Mouse (Mus musculus) limb, embryonic 12.5 days (tissue): ENCODE measurements around the gene Arl3. TPM values are rescaled to one million over a fixed set of nuclear protein-coding genes. Genes with fewer than 3 reads are reported as not detected.

Experiments
- ATAC-seq: fragments of 200-750 bp; cut with Nextera tagmentation; 2 replicates; pipeline ENCODE4 v1.8.0; 2017; ENCODE audit warnings: low read depth, moderate TSS enrichment; ENCODE audit not compliant: insufficient number of reproducible peaks, insufficient read depth, low FRiP score, low TSS enrichment
- H3K27ac ChIP-seq: fragments of 300-500 bp; sonication (generic); 2 replicates; pipeline ENCODE4 v1.5.1; 2016; ENCODE audit warnings: mild to moderate bottlenecking, moderate library complexity
- H3K27me3 ChIP-seq: fragments of 300-500 bp; sonication (generic); 2 replicates; pipeline ENCODE4 v1.6.1; 2016; ENCODE audit warnings: mild to moderate bottlenecking, moderate library complexity
- H3K36me3 ChIP-seq: fragments of 300-500 bp; sonication (generic); 2 replicates; pipeline ENCODE4 v1.6.1; 2016; ENCODE audit warnings: mild to moderate bottlenecking, moderate library complexity
- H3K4me1 ChIP-seq: fragments of 300-500 bp; sonication (generic); replicated peaks from 2 replicates; pipeline ENCODE4 v1.6.1; 2016
- H3K4me2 ChIP-seq: fragments of 300-500 bp; sonication (generic); 2 replicates; pipeline ENCODE4 v1.6.1; 2016; ENCODE audit warnings: mild to moderate bottlenecking, moderate library complexity
- H3K4me3 ChIP-seq: fragments of 300-500 bp; sonication (generic); replicated peaks from 2 replicates; pipeline ENCODE4 v1.5.1; 2016; ENCODE audit warnings: mild to moderate bottlenecking
- H3K9ac ChIP-seq: fragments of 300-500 bp; sonication (generic); replicated peaks from 2 replicates; pipeline ENCODE4 v1.6.1; 2016; ENCODE audit warnings: mild to moderate bottlenecking, moderate library complexity
- H3K9me3 ChIP-seq: fragments of 300-500 bp; sonication (generic); 2 replicates; pipeline ENCODE4 v1.6.1; 2016; ENCODE audit warnings: mild to moderate bottlenecking, moderate library complexity
- WGBS: fragments of 180-500 bp; shearing (Covaris S2); methylation state at CpG from one replicate; pipeline ENCODE4 v1.1.7; 2016; 5-methylcytosine and 5-hydroxymethylcytosine counted together
- polyA plus RNA-seq: library from polyadenylated mRNA; unstranded; fragments of >200 nt; fragmentation: Nextera tagmentation; extraction: Ambion mirVana; gene quantifications from 2 replicates; pipeline ENCODE4 v1.2.1, GENCODE M21; 2016

Gene Arl3
- polyA plus RNA-seq, 1 experiment from 2014 or later: 167 TPM

- Histone ChIP-seq H3K36me3 (no peaks in the 10 kb centered on the region), H3K9ac (peak overlapping the region; percentile 28), H3K27me3 (no peaks in the 10 kb centered on the region), H3K4me1 (peaks cover 79% of the 10 kb centered on the region), H3K4me3 (peak overlapping the region; percentile 24), H3K4me2 (peak overlapping the region; percentile 61), H3K9me3 (no peaks in the 10 kb centered on the region), H3K27ac (peak overlapping the region; percentile 87)
- whole genome bisulfite sequencing: 12% methylated on average over 6 of the region's 6 CpGs
- no peak for ATAC-seq
Observed at GRCm38 (mm10) chr19:46524152-46524544, 48.9 kb downstream of the Arl3 start.

DNA sequence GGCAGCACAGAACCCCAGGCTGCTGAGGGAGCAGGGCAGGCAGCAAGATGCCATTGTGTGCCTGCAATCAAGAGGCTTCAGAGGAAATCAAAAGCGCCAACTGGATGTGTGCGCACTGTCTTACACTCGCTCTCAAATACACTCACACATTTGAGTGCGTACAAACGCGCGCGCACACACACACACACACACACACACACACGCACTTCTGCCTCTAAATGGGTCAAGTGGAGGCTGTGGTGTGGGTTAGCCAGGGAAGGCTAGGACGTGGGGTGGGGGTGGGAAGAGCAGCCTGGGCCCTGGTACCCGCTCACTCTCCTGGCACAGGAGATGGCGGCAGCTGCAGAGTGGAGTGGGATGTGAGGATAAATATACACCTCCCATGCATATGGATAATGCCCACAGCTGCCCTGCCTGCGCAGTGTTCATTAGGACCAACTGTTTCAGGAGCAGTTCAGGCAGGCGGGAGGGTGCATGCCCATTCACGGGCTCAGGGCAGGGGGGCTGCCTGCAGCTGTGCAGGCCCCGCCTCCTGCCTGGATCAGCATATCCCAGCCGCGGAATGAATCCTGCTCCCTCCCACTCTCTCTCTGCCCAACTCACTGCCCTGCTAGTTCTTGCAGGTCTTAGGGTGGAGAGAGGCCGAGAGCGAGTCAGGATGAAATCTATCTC is 49.4 kb downstream of the Arl3 start:
- Histone ChIP-seq H3K27ac (peak overlapping the region; percentile 87), H3K4me1 (peaks cover 79% of the 10 kb centered on the region), H3K4me3 (peak overlapping the region; percentile 24), H3K9me3 (no peaks in the 10 kb centered on the region), H3K27me3 (no peaks in the 10 kb centered on the region), H3K4me2 (peak overlapping the region; percentile 61), H3K36me3 (no peaks in the 10 kb centered on the region), H3K9ac (peak overlapping the region; percentile 28)
- WGBS: 8% methylated on average over 20 of the region's 20 CpGs
- peak; percentile 83 for ATAC-seq

DNA sequence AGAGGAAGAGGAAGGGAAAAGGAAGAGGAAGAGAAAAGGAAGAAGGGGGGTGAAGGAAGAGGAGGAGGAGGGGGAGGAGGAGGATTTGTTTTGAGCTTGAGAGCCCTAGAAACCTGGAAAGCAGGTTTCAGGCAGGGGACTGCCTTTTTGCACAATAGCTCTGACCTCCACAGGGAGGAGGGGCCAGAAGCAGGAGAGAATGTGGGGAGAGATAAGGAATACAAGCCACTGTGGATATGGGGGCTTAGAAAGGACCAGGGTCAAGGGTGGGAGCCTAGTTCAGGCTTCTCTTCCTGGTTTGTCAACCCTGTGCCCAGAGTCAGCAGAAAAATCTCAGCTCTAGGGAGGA is 49.9 kb downstream of the Arl3 start:
- no peak overlapping the region for H3K4me3 ChIP-seq
- peak overlapping the region; percentile 87 for H3K27ac ChIP-seq
- no peaks in the 10 kb centered on the region for H3K27me3 ChIP-seq
- H3K4me1 ChIP-seq: peaks cover 79% of the 10 kb centered on the region
- H3K4me2 ChIP-seq: peak overlapping the region; percentile 61
- no peak for ATAC-seq
- H3K9ac ChIP-seq: peak overlapping the region; percentile 28; the same call in 1 of the 2 replicates
- H3K9me3 ChIP-seq: no peaks in the 10 kb centered on the region
- no peaks in the 10 kb centered on the region for H3K36me3 ChIP-seq

DNA sequence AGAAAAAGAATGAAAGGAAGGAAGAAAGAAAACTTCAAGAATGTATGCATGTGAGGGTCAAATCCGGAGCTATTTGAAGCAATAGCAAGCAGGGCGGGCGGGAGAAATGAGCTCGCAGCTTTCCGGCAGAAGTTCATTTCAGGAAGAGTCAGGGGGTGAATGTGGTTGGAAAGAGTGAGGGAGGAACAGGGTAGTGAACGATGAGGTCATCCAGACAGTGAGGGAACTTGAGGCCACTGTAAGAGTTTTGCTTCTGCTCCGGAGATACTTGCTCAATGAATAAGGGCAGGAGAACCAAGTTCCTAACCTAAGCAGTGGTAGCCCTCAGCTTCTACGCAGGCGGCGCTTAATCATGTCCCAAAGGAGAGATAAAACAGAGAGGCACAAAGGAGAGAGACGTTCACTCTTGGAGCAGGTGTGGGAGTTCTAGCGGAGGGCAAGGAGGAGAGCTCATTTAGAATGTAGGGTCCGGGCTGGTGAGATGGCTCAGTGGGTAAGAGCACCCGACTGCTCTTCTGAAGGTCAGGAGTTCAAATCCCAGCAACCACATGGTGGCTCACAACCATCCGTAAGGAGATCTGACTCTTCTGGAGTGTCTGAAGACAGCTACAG is 50.5 kb downstream of the Arl3 start:
- peaks cover 79% of the 10 kb centered on the region for H3K4me1 ChIP-seq
- H3K36me3 ChIP-seq: no peaks in the 10 kb centered on the region
- 38% methylated on average over 15 of the region's 15 CpGs for WGBS
- no peak for ATAC-seq
- no peak overlapping the region for H3K4me3 ChIP-seq
- no peaks in the 10 kb centered on the region for H3K9me3 ChIP-seq
- H3K27me3 ChIP-seq: no peaks in the 10 kb centered on the region
- no peak overlapping the region for H3K4me2 ChIP-seq
- no peak overlapping the region for H3K9ac ChIP-seq
- H3K27ac ChIP-seq: 0 out of 2 replicates have a peak overlapping the region, but pooled peaks have one; percentile 87

- ATAC-seq: no peak
- Histone ChIP-seq H3K27me3 (no peaks in the 10 kb centered on the region), H3K27ac (no peak overlapping the region), H3K4me2 (no peak overlapping the region), H3K36me3 (peaks cover under 1% of the 10 kb centered on the region; the same call in 1 of the 2 replicates), H3K4me3 (no peak overlapping the region), H3K4me1 (peaks cover 77% of the 10 kb centered on the region), H3K9ac (no peak overlapping the region), H3K9me3 (no peaks in the 10 kb centered on the region)
Observed at GRCm38 (mm10) chr19:46521698-46522097, 51.3 kb downstream of the Arl3 start.

GRCm38 (mm10) chr19:46518828-46519621 is 54.0 kb downstream of the Arl3 start:
- H3K27ac ChIP-seq: peak overlapping the region; percentile 83
- WGBS: 14% methylated on average over 5 of the region's 5 CpGs
- no peak for ATAC-seq
- no peaks in the 10 kb centered on the region for H3K9me3 ChIP-seq
- H3K9ac ChIP-seq: 0 out of 2 replicates have a peak overlapping the region, but pooled peaks have one; percentile 40
- no peaks in the 10 kb centered on the region for H3K27me3 ChIP-seq
- H3K4me3 ChIP-seq: peak overlapping the region; percentile 23; the same call in 1 of the 2 replicates
- H3K4me2 ChIP-seq: peak overlapping the region; percentile 57
- H3K4me1 ChIP-seq: peaks cover 50% of the 10 kb centered on the region
- peaks cover 25% of the 10 kb centered on the region for H3K36me3 ChIP-seq

GRCm38 (mm10) chr19:46518352-46518787 is 54.6 kb downstream of the Arl3 start:
- WGBS: 1% methylated on average over 13 of the region's 13 CpGs
- peak overlapping the region; percentile 83 for H3K27ac ChIP-seq
- H3K4me2 ChIP-seq: peak overlapping the region; percentile 57
- peaks cover 31% of the 10 kb centered on the region for H3K36me3 ChIP-seq
- H3K9ac ChIP-seq: 0 out of 2 replicates have a peak overlapping the region, but pooled peaks have one; percentile 40
- H3K4me1 ChIP-seq: peaks cover 44% of the 10 kb centered on the region
- peak overlapping the region; percentile 23 for H3K4me3 ChIP-seq
- peak; percentile 66 for ATAC-seq
- no peaks in the 10 kb centered on the region for H3K27me3 ChIP-seq
- H3K9me3 ChIP-seq: no peaks in the 10 kb centered on the region

- ATAC-seq: peak; percentile 22; the same call in 1 of the 2 replicates
- peaks cover 38% of the 10 kb centered on the region for H3K36me3 ChIP-seq
- no peaks in the 10 kb centered on the region for H3K9me3 ChIP-seq
- no peaks in the 10 kb centered on the region for H3K27me3 ChIP-seq
- peak overlapping the region; percentile 23; the same call in 1 of the 2 replicates for H3K4me3 ChIP-seq
- H3K4me1 ChIP-seq: peaks cover 37% of the 10 kb centered on the region
- peak overlapping the region; percentile 57 for H3K4me2 ChIP-seq
- peak overlapping the region; percentile 83 for H3K27ac ChIP-seq
- peak overlapping the region; percentile 40; the same call in 1 of the 2 replicates for H3K9ac ChIP-seq
- WGBS: 23% methylated on average over 13 of the region's 14 CpGs
Observed at GRCm38 (mm10) chr19:46517529-46518351, 55.3 kb downstream of the Arl3 start.

- H3K27ac ChIP-seq: peak overlapping the region; percentile 83
Observed at GRCm38 (mm10) chr19:46516667-46517528, 56.1 kb downstream of the Arl3 start.

GRCm38 (mm10) chr19:46515287-46515821 is 57.6 kb downstream of the Arl3 start:
- 92% methylated on average over 24 of the region's 24 CpGs for WGBS
- Histone ChIP-seq H3K4me3 (no peak overlapping the region), H3K9me3 (no peaks in the 10 kb centered on the region), H3K36me3 (peaks cover 56% of the 10 kb centered on the region), H3K4me2 (no peak overlapping the region), H3K9ac (no peak overlapping the region), H3K4me1 (peaks cover 29% of the 10 kb centered on the region), H3K27me3 (no peaks in the 10 kb centered on the region), H3K27ac (no peak overlapping the region)
- no peak for ATAC-seq

More at GRCm38 (mm10) chr19:46516667-46517528, 56.1 kb downstream of the Arl3 start:
- ATAC-seq: no peak
- Histone ChIP-seq H3K4me2 (no peak overlapping the region), H3K36me3 (peaks cover 46% of the 10 kb centered on the region), H3K4me3 (no peak overlapping the region), H3K4me1 (peaks cover 29% of the 10 kb centered on the region), H3K9ac (no peak overlapping the region), H3K27me3 (no peaks in the 10 kb centered on the region), H3K9me3 (no peaks in the 10 kb centered on the region)
- 59% methylated on average over 3 of the region's 3 CpGs for WGBS
